Mouse (Mus musculus): ENCODE measurements around the gene Mzf1.

DNA sequence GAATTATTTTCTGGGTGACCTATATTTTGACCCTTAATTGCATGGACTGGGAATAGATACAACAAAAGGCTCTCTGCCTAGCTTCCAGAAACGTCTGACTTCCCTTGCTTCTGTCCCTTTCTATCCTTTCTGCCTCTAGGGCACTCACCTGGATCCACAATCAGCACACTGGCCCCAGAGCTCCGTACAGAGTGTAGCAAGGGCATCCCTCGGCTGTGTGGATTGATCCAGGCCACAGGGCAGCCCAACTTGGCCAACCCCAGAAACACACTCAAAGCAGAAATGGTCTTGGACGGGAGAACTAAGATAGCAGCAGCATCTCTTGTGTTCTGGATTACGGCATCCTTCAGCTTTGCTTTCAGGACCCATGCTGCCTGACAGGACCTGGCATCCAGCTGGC is 57.3 kb downstream of the Mzf1 start:
- TF ChIP-seq POLR2AphosphoS2 (IDR thresholded peaks at IDR 0.05; ENCODE audit: low read depth, low read length): no peak
- TF ChIP-seq JUND (conservative IDR thresholded peaks at IDR 0.05; ENCODE audit: low read depth, low read length): no peak
- TF ChIP-seq POLR2A (IDR thresholded peaks at IDR 0.05; ENCODE audit: low read depth, low read length): no peak
- TF ChIP-seq ELF1 (IDR thresholded peaks at IDR 0.05; ENCODE audit: low read depth, low read length): no peak
- TF ChIP-seq CTCF (conservative IDR thresholded peaks at IDR 0.05 in 1 of 2, IDR thresholded peaks at IDR 0.05 in 1 of 2; ENCODE audit: low read depth in 2 of 2, low read length in 2 of 2): no peak

Measured in CH12.LX (cell line).